Mouse (Mus musculus): ENCODE results near the gene Tes.

DNA sequence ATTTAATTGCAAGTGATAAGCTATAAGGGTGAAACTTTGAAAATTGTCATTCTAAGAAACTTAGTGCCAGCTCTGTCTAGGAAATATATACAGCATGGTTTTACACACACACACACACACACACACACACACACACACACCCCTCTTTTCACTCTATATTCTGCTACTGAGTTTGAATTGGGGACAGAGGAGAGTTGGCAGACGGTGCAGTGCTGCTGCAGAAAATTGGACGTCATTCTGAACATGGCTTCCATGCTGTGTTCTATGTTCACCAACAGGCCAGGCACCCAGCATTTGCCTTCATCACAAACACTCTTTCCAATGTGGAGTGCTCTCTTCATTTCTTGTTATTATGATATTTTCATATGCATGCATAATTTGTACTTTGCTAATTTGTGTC lies 48.0 kb downstream of the Tes start:
- TF ChIP-seq CTCF (IDR thresholded peaks at IDR 0.05; ENCODE audit: extremely low read depth, insufficient read depth, low read length) (no peak), POLR2A (IDR thresholded peaks at IDR 0.05; ENCODE audit: extremely low read depth, insufficient read depth, low read length) (no peak)

Data from cortical plate, adult 2 months (tissue).